Mouse (Mus musculus) embryonic fibroblast, embryonic 13.5 days (primary cell): ENCODE measurements around the gene Tbc1d16.

Source experiments
- CTCF ChIP-seq: IDR thresholded peaks from 2 replicates; pipeline ENCODE4 v1.5.1; 2011; ENCODE audit warnings: mild to moderate bottlenecking, control low read depth, low read length, moderate library complexity, borderline replicate concordance; ENCODE audit not compliant: insufficient read depth
- POLR2A ChIP-seq: IDR thresholded peaks from 2 replicates; pipeline ENCODE4 v1.6.1; 2011; ENCODE audit warnings: low read depth, mild to moderate bottlenecking, control low read depth, low read length, moderate library complexity

GRCm38 (mm10) chr11:119189319-119189718, 39.0 kb downstream of the Tbc1d16 start:
- no peak for TF ChIP-seq POLR2A
- TF ChIP-seq CTCF = no peak
